Mouse (Mus musculus) intestine, postnatal 0 days (tissue): ENCODE data around the gene Doc2b. TPM values are rescaled to one million over a fixed set of nuclear protein-coding genes. Genes with fewer than 3 reads are reported as not detected.
A peak's percentile ranks its signal among the peaks of the same experiment; 100 is the strongest.

Source experiments
- ATAC-seq: fragments of 200-750 bp; cut with Nextera tagmentation; 2 replicates; pipeline ENCODE4 v1.8.0; 2017; ENCODE audit warnings: mild to moderate bottlenecking, moderate TSS enrichment, moderate library complexity
- H3K27ac ChIP-seq: fragments of 300-500 bp; sonication (generic); 2 replicates; pipeline ENCODE4 v1.5.1; 2014; ENCODE audit warnings: mild to moderate bottlenecking, low read depth, low read length, moderate library complexity
- H3K27me3 ChIP-seq: fragments of 300-500 bp; sonication (generic); replicated peaks from 2 replicates; pipeline ENCODE4 v1.6.1; 2014; ENCODE audit warnings: low read length, mixed read lengths; ENCODE audit not compliant: control insufficient read depth, insufficient read depth
- H3K36me3 ChIP-seq: fragments of 300-500 bp; sonication (generic); 2 replicates; pipeline ENCODE4 v1.6.1; 2014; ENCODE audit warnings: mild to moderate bottlenecking, moderate library complexity; ENCODE audit not compliant: control insufficient read depth, insufficient read depth
- H3K4me1 ChIP-seq: fragments of 300-500 bp; sonication (generic); replicated peaks from 2 replicates; pipeline ENCODE4 v1.6.1; 2014; ENCODE audit warnings: antibody characterized with exemption, low read length, mixed read lengths; ENCODE audit not compliant: control insufficient read depth, insufficient read depth
- H3K4me2 ChIP-seq: fragments of 300-500 bp; sonication (generic); replicated peaks from 2 replicates; pipeline ENCODE4 v1.6.1; 2014; ENCODE audit warnings: low read depth, mild to moderate bottlenecking, moderate library complexity
- H3K4me3 ChIP-seq: fragments of 300-500 bp; sonication (generic); 2 replicates; pipeline ENCODE4 v1.5.1; 2014; ENCODE audit warnings: low read depth, low read length
- H3K9ac ChIP-seq: fragments of 300-500 bp; sonication (generic); 2 replicates; pipeline ENCODE4 v1.6.1; 2014; ENCODE audit warnings: mild to moderate bottlenecking, low read depth, low read length
- H3K9me3 ChIP-seq: fragments of 300-500 bp; sonication (generic); 2 replicates; pipeline ENCODE4 v1.6.1; 2016; ENCODE audit warnings: mixed run types; ENCODE audit not compliant: control insufficient read depth
- CTCF ChIP-seq: sonication (generic); IDR thresholded peaks from 2 replicates; pipeline ENCODE4 v1.5.1; 2016; ENCODE audit warnings: low read depth, mild to moderate bottlenecking, control low read depth, antibody characterized with exemption, moderate library complexity
- WGBS: fragments of 180-500 bp; shearing (Covaris S2); extraction: QIAGEN DNeasy Blood & Tissue Kit; methylation state at CpG from one replicate; pipeline ENCODE4 v1.1.7; 2014; 5-methylcytosine and 5-hydroxymethylcytosine counted together
- polyA plus RNA-seq: library from polyadenylated mRNA; unstranded; fragments of >200 nt; fragmentation: Nextera tagmentation; extraction: Ambion mirVana; gene quantifications from 2 replicates; pipeline ENCODE4 v1.2.1, GENCODE M21; 2015

Gene Doc2b
- polyA plus RNA-seq, 1 experiment from 2014 or later: 0.72 TPM

DNA sequence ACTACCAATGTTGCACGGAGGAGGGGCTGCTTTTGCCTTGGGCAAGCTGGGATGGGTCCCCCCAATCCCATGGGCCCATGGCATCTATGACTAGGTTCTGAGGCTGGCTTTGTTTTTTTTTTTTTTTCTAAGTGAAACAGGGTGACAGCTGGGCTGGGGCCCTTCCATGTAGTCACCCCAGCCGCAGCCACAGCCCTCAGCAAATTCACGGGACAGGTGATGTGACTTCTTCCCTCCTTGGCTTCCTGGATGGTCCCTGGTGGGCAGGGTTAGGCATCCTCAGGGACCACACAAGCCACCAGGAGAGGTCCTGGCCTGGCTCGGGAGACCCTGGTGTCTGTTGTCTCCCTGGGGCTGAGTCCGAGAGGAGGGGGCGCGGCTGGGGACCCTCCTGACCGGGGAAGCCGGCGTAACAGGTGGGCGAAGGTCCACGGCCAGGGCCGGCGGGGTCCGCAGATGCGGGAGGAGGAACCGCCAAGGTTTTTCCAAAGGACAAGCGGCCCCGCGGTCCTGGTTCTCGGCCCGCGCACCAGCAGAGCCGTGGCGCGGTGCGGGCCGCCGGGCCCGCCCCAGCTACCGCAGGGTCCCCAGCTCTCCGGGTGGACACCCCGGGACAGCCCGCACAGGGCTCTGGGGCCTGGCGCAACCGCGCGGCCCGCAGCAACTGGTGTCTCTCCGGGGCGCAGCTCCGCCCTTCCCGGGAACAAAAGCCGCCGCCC, 1.1 kb downstream of the Doc2b start:
- H3K27ac ChIP-seq: no peak overlapping the region
- no peak for TF ChIP-seq CTCF
- WGBS: 18% methylated on average over 29 of the region's 45 CpGs

DNA sequence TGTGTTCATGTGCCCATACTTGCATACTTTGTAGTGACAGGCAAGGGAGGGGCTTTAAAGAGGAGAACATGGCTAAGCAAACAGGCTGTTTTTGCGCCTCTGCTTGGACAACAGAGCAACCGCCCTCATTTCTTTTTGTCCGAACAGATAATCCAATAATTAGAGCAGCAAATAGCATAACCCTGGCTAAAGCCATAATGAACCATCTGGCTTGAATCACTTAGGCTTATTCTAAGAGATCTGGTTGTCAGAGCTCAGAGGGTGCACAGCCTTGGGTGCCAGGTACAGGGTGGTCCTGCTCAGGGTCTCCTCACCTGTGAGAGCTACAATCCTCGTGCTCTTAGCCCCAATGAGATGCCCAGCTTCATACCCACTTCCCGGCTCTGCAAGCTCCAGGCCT, 2.5 kb downstream of the Doc2b start:
- Histone ChIP-seq H3K9me3 (no peaks in the 10 kb centered on the region), H3K4me3 (no peak overlapping the region), H3K36me3 (no peaks in the 10 kb centered on the region; the same call in 1 of the 2 replicates), H3K27me3 (peaks cover 31% of the 10 kb centered on the region), H3K27ac (no peak overlapping the region), H3K9ac (no peak overlapping the region), H3K4me1 (peaks cover 3% of the 10 kb centered on the region; the same call in 1 of the 2 replicates), H3K4me2 (no peak overlapping the region)
- ATAC-seq: no peak
- TF ChIP-seq CTCF: no peak
- WGBS: 74% methylated on average over 5 of the region's 5 CpGs

More for the DNA sequence above, 1.1 kb downstream of the Doc2b start:
- H3K9me3 ChIP-seq: no peaks in the 10 kb centered on the region
- H3K36me3 ChIP-seq: no peaks in the 10 kb centered on the region; the same call in 1 of the 2 replicates
- peak overlapping the region; percentile 45 for H3K4me3 ChIP-seq
- peak overlapping the region; percentile 76 for H3K4me2 ChIP-seq
- ATAC-seq: peak; percentile 39; the same call in 1 of the 2 replicates
- H3K9ac ChIP-seq: peak overlapping the region; percentile 48
- H3K4me1 ChIP-seq: peaks cover 3% of the 10 kb centered on the region; the same call in 1 of the 2 replicates
- H3K27me3 ChIP-seq: peaks cover 31% of the 10 kb centered on the region

DNA sequence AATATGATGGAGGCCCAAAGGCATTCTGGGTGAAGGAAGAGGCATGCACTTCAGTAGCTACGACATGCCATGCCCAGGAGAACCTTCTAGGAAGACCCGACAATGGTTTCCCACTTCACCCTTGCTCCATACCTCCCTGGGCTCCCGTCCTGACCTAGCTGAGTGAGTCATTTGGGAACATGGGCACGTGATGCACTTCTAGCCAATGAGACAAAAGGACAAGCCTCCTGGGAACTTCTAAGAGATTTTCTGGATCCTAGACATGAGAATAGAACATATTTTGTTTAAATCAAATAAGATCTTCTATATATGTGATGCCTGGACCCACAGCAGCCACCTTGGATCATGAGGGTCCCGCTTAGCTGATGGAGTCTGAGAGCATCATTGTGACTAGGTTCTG, 3.3 kb downstream of the Doc2b start:
- H3K4me2 ChIP-seq: no peak overlapping the region
- no peaks in the 10 kb centered on the region for H3K9me3 ChIP-seq
- ATAC-seq: no peak
- no peak overlapping the region for H3K4me3 ChIP-seq
- H3K27ac ChIP-seq: no peak overlapping the region
- no peaks in the 10 kb centered on the region; the same call in 1 of the 2 replicates for H3K36me3 ChIP-seq
- peaks cover 3% of the 10 kb centered on the region; the same call in 1 of the 2 replicates for H3K4me1 ChIP-seq
- 74% methylated on average over 5 of the region's 5 CpGs for WGBS
- no peak overlapping the region for H3K9ac ChIP-seq
- H3K27me3 ChIP-seq: peaks cover 31% of the 10 kb centered on the region
- TF ChIP-seq CTCF: no peak

DNA sequence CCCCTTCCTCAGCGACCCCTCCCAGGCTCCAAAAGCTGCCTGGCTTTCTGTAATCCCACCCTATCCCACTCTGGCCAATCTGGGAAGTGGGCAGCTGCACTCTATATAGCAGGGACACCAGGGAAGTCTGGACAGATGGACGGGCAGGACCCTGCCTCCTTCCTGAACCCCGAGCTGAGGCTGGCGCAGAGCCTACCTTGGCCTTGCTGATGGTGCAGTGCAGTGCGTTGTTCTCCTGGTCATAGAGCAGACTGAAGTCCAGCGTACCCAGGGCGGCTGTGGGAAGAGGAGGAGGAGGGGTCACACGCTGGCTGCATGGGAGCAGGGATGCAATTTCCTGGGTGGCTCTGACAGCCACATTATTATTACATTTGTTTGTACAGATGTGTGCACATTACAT, 10.0 kb downstream of the Doc2b start:
- Histone ChIP-seq H3K9ac (no peak overlapping the region), H3K4me3 (no peak overlapping the region), H3K36me3 (no peaks in the 10 kb centered on the region), H3K27me3 (no peaks in the 10 kb centered on the region), H3K4me1 (no peaks in the 10 kb centered on the region), H3K9me3 (no peaks in the 10 kb centered on the region), H3K4me2 (no peak overlapping the region), H3K27ac (no peak overlapping the region)
- 66% methylated on average over 8 of the region's 8 CpGs for WGBS
- no peak for TF ChIP-seq CTCF
- no peak for ATAC-seq

DNA sequence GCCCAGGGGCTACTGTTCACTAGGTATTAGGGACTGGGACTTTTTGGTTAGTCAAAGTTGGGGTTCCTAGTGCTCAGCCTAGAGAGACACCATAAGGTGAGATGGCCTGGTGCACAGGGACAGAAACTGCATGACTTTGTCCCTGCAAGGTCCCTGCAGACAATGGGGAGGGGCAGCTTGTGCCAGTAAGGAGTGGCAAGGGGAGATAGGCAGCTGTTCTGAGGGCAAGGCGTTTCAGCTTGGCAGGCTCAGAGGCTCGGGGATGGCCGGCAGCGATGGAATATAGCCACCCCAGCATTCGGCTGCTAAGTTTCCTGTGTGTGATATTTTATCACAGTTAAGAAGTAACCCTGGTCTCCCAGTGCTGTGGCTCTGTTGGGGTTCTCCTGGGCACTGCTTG, 12.1 kb downstream of the Doc2b start:
- no peaks in the 10 kb centered on the region for H3K9me3 ChIP-seq
- H3K36me3 ChIP-seq: no peaks in the 10 kb centered on the region
- WGBS: 75% methylated on average over 5 of the region's 5 CpGs
- no peak overlapping the region for H3K4me2 ChIP-seq
- H3K9ac ChIP-seq: no peak overlapping the region
- H3K27me3 ChIP-seq: no peaks in the 10 kb centered on the region
- H3K4me1 ChIP-seq: no peaks in the 10 kb centered on the region
- no peak for TF ChIP-seq CTCF
- no peak overlapping the region for H3K4me3 ChIP-seq
- no peak overlapping the region for H3K27ac ChIP-seq
- no peak for ATAC-seq

DNA sequence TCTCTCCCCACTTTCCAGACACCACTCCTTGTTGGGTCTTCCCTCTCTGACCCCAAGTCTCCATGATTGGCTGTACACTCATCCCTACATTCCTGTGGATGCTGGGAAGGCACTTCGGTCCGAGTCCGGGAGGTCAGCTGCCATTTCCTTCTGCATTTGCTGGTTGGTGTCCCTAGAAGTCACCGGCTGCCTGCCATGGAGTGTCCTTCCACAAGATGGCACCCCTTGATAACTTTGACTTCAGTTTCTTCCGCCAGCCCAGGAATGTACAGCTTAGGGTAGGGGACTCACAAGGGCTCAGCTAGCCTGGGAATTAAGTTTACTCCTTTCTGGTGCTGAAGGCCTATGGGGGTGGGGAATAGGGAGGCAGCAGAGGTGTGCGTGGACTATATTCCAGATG, 13.9 kb downstream of the Doc2b start:
- no peaks in the 10 kb centered on the region for H3K4me1 ChIP-seq
- no peak overlapping the region for H3K9ac ChIP-seq
- H3K27ac ChIP-seq: no peak overlapping the region
- H3K9me3 ChIP-seq: no peaks in the 10 kb centered on the region
- H3K27me3 ChIP-seq: no peaks in the 10 kb centered on the region
- no peak overlapping the region for H3K4me2 ChIP-seq
- H3K4me3 ChIP-seq: no peak overlapping the region
- TF ChIP-seq CTCF: peak; percentile 98
- ATAC-seq: peak; percentile 51
- WGBS: 20% methylated on average over 6 of the region's 6 CpGs
- no peaks in the 10 kb centered on the region; the same call in 1 of the 2 replicates for H3K36me3 ChIP-seq
